Mouse (Mus musculus) C2C12 (cell line): ENCODE measurements around the gene Mag. TPM values are rescaled to one million over a fixed set of nuclear protein-coding genes. Genes with fewer than 3 reads are reported as not detected.

Experiments used
- H3K27me3 ChIP-seq: one replicate; pipeline ENCODE4 v1.6.1; 2011; ENCODE audit not compliant: control insufficient read depth, insufficient read depth, insufficient read length
- H3K36me3 ChIP-seq: one replicate; pipeline ENCODE4 v1.6.1; 2011; ENCODE audit not compliant: control insufficient read depth, insufficient read depth
- H3K4me3 ChIP-seq: one replicate; pipeline ENCODE4 v1.5.1; 2011; ENCODE audit warnings: mild to moderate bottlenecking, control low read depth; ENCODE audit not compliant: poor library complexity, insufficient read depth, severe bottlenecking
- H3K79me2 ChIP-seq: one replicate; pipeline ENCODE4 v1.6.1; 2011; ENCODE audit not compliant: control insufficient read depth, insufficient read depth
- H3K79me3 ChIP-seq: one replicate; pipeline ENCODE4 v1.6.1; 2011; ENCODE audit warnings: low read depth, control low read depth
- H3ac ChIP-seq: one replicate; pipeline ENCODE3; 2011; ENCODE audit warnings: low read depth; ENCODE audit not compliant: control insufficient read depth, insufficient read length
- CEBPB ChIP-seq: IDR thresholded peaks from one replicate; pipeline ENCODE4 v1.6.1; 2011; ENCODE audit warnings: low read depth, mild to moderate bottlenecking, control low read depth, moderate library complexity
- CTCF ChIP-seq: IDR thresholded peaks from one replicate; pipeline ENCODE4 v1.5.1; 2011; ENCODE audit not compliant: control insufficient read depth, insufficient read depth, insufficient read length
- FOSL1 ChIP-seq: IDR thresholded peaks from one replicate; pipeline ENCODE4 v1.8.0; 2011; ENCODE audit warnings: mild to moderate bottlenecking, low read length; ENCODE audit not compliant: poor library complexity, insufficient read depth, severe bottlenecking
- MAX ChIP-seq: IDR thresholded peaks from one replicate; pipeline ENCODE4 v1.6.1; 2011; ENCODE audit warnings: mild to moderate bottlenecking, control low read depth
- MYOD1 ChIP-seq: IDR thresholded peaks from one replicate; pipeline ENCODE4 v1.6.1; 2011; ENCODE audit warnings: low read depth; ENCODE audit not compliant: control insufficient read depth, insufficient read length
- MYOG ChIP-seq: IDR thresholded peaks from one replicate; pipeline ENCODE4 v1.6.1; 2011; ENCODE audit not compliant: control insufficient read depth, insufficient read length; ENCODE audit errors: extremely low read depth
- USF1 ChIP-seq: IDR thresholded peaks from one replicate; pipeline ENCODE4 v1.6.1; 2011; ENCODE audit warnings: low read depth, mild to moderate bottlenecking, control low read depth, moderate library complexity
- long read RNA-seq, 2 experiments: library from polyadenylated mRNA; unstranded; transcript quantifications; one replicate each; pipeline ENCODE4 v2.0.0; 2019 to 2020
- polyA plus RNA-seq: library from polyadenylated mRNA; unstranded; fragments of >200 nt; fragmentation: generic; extraction: Trizol; gene quantifications from one replicate; pipeline ENCODE4 v1.2.1, GENCODE M21; 2012; ENCODE audit warnings: missing spikeins

Gene Mag
- polyA plus RNA-seq, result 0.05 TPM
- long read RNA-seq, experiment 1, result 0 reads
- long read RNA-seq, experiment 2, result 0 reads

DNA sequence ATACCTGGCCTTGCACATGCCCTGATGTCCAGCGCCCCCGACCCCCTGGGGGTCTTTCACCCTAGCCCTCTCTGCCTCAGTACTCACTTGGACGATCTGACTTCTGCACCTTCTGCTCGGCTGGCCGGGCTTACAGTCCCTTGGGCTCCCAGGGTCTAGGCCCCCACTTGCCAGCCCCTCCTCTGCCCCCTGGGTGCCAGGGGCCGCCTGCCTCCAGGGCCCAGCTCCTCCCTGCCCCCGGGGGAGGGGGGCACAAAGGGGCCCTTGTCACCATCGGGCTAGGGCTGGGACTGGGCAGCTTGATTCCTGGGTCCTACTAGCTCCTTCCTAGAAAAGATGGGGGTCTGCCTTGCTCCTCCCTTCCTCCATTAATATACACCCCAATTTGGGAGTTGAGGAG lies at the start of gene Mag:
Gene Mag (minus strand): TSS at position 142 of the 400 bp plus-strand sequence.
- H3K4me3 ChIP-seq, result no peak within 1 kb of the TSS
- TF ChIP-seq MYOG (no peak), MYOD1 (no peak), FOSL1 (no peak), MAX (no peak), CEBPB (no peak), CTCF (no peak)
- H3K79me2 ChIP-seq, result no peaks in the 10 kb centered on the region
- H3K27me3 ChIP-seq, result peaks cover 34% of the 10 kb centered on the region
- no peaks in the 10 kb centered on the region for H3K36me3 ChIP-seq
- H3K79me3 ChIP-seq, result no peaks in the 10 kb centered on the region
- H3ac ChIP-seq, result no peak within 1 kb of the TSS

- Histone ChIP-seq H3K4me3 (no peak overlapping the region), H3ac (no peak overlapping the region), H3K79me3 (no peaks in the 10 kb centered on the region), H3K36me3 (no peaks in the 10 kb centered on the region), H3K79me2 (no peaks in the 10 kb centered on the region), H3K27me3 (peaks cover 3% of the 10 kb centered on the region)
- no peak for TF ChIP-seq MAX
- TF ChIP-seq USF1, result no peak
- no peak for TF ChIP-seq CEBPB
- no peak for TF ChIP-seq MYOD1
- TF ChIP-seq CTCF, result no peak
- TF ChIP-seq MYOG, result no peak
- no peak for TF ChIP-seq FOSL1
Observed at GRCm38 (mm10) chr7:30964366-30964765, 49.7 kb upstream of the Mag start.

- TF ChIP-seq MYOG (no peak), USF1 (no peak), MYOD1 (no peak), FOSL1 (no peak)
- Histone ChIP-seq H3K79me3 (no peaks in the 10 kb centered on the region), H3K79me2 (peaks cover 8% of the 10 kb centered on the region), H3K4me3 (no peak overlapping the region), H3ac (no peak overlapping the region), H3K27me3 (no peaks in the 10 kb centered on the region), H3K36me3 (no peaks in the 10 kb centered on the region)
Observed at GRCm38 (mm10) chr7:30962862-30963261, 48.2 kb upstream of the Mag start.

DNA sequence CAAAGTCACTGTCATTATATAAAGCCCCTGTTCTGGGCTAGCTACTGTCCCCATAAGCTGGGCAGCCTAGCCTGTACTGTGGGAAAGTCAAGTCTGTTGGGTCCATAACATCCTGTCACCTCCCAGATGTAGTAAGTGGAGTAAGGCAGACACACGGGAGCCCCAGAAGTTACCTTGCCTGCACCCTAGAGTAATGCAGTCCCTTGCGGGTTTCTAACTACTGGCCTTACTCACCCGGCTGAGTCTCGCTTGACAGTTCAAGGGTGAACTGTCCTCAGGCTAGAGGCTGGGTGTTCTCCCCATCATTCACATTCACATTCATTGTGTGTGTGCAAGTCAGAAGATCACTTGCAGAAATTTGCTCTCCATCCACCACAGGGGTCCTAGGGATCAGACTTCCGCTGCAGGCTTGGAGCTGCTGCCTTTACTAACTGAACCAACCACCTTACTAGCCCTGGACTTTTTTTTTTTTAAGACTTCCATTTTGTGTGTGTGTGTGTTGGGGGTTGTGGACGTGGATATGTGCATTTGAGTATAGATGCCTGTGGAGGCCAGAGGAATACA lies 45.2 kb upstream of the Mag start:
- Histone ChIP-seq H3K27me3 (no peaks in the 10 kb centered on the region), H3K79me3 (peaks cover 3% of the 10 kb centered on the region), H3ac (no peak overlapping the region), H3K4me3 (no peak overlapping the region), H3K36me3 (peaks cover 6% of the 10 kb centered on the region), H3K79me2 (peaks cover 22% of the 10 kb centered on the region)
- TF ChIP-seq FOSL1 (no peak), MYOD1 (no peak), MAX (no peak), CTCF (no peak), MYOG (no peak), CEBPB (no peak), USF1 (no peak)

DNA sequence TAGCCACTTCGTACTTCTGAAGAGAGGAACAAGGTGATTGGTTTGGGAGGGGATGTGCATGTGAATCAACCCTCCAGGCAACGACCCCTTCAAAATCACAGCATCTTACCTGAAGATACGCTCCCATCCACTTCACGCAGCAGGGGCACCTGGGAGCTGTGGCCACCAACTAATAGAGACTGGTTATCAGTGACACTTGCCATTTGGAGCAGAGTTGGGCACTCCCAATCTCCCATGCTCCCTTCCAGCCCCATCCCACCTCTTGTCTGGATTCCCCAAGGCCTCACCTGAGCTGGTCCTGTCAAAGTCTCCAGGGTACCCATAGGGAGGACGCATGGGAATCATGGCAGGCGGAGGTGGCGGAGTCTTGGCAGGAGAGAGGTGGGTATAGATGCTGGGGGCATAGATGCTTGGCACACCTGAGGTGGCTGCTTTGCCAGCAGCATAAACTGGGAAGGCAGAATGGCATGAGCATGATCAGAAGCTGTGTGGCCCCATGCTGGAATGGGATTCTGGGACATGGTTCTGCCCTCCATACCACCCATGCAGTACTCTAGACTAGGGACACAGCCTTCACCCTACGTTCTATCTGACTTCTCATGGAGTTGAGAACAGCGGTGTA lies 44.3 kb upstream of the Mag start:
- Histone ChIP-seq H3K79me3 (peaks cover 3% of the 10 kb centered on the region), H3ac (no peak overlapping the region), H3K4me3 (no peak overlapping the region), H3K36me3 (peaks cover 13% of the 10 kb centered on the region), H3K79me2 (peaks cover 28% of the 10 kb centered on the region), H3K27me3 (no peaks in the 10 kb centered on the region)
- no peak for TF ChIP-seq MYOG
- no peak for TF ChIP-seq USF1
- TF ChIP-seq CTCF, result no peak
- TF ChIP-seq CEBPB, result no peak
- no peak for TF ChIP-seq MYOD1
- TF ChIP-seq MAX, result no peak

GRCm38 (mm10) chr7:30958109-30958865 lies 43.6 kb upstream of the Mag start:
- Histone ChIP-seq H3K36me3 (peaks cover 20% of the 10 kb centered on the region), H3ac (peak overlapping the region; percentile 72), H3K79me2 (peaks cover 28% of the 10 kb centered on the region), H3K79me3 (peaks cover 3% of the 10 kb centered on the region), H3K4me3 (peak overlapping the region; percentile 60), H3K27me3 (no peaks in the 10 kb centered on the region)
- TF ChIP-seq CEBPB (no peak), MYOD1 (no peak), USF1 (no peak), FOSL1 (no peak), MYOG (no peak), MAX (no peak), CTCF (no peak)
